Mouse (Mus musculus): ENCODE data around the gene Ptprg.

The Ptprg gene

GRCm38 (mm10) chr14:11758185-11758584 is 204.9 kb downstream of the Ptprg start:
- WGBS, result 90% methylated on average over 6 of the region's 6 CpGs

- 87% methylated on average over 1 of the region's 1 CpGs for WGBS
Observed at GRCm38 (mm10) chr14:11759356-11759755, 206.0 kb downstream of the Ptprg start.

GRCm38 (mm10) chr14:11762995-11763394 is 209.7 kb downstream of the Ptprg start:
- WGBS, result 81% methylated on average over 7 of the region's 7 CpGs

GRCm38 (mm10) chr14:11772736-11773135 is 219.4 kb downstream of the Ptprg start:
- 66% methylated on average over 5 of the region's 5 CpGs for WGBS

GRCm38 (mm10) chr14:11774476-11775037 is 221.2 kb downstream of the Ptprg start:
- WGBS, result 62% methylated on average over 4 of the region's 4 CpGs

- 33% methylated on average over 11 of the region's 11 CpGs for WGBS
Observed at GRCm38 (mm10) chr14:11775204-11775603, 221.9 kb downstream of the Ptprg start.

- WGBS, result 74% methylated on average over 6 of the region's 6 CpGs
Observed at GRCm38 (mm10) chr14:11775951-11776495, 222.7 kb downstream of the Ptprg start.

GRCm38 (mm10) chr14:11776566-11776965 is 223.2 kb downstream of the Ptprg start:
- 92% methylated on average over 6 of the region's 6 CpGs for WGBS

GRCm38 (mm10) chr14:11791190-11791589 is 237.9 kb downstream of the Ptprg start:
- 70% methylated on average over 4 of the region's 4 CpGs for WGBS

- 47% methylated on average over 3 of the region's 3 CpGs for WGBS
Observed at GRCm38 (mm10) chr14:11793847-11794246, 240.5 kb downstream of the Ptprg start.

GRCm38 (mm10) chr14:11802355-11803035 is 249.2 kb downstream of the Ptprg start:
- 92% methylated on average over 4 of the region's 4 CpGs for WGBS

- 55% methylated on average over 5 of the region's 5 CpGs for WGBS
Observed at GRCm38 (mm10) chr14:11806674-11807073, 253.3 kb downstream of the Ptprg start.

GRCm38 (mm10) chr14:11807465-11807864 is 254.1 kb downstream of the Ptprg start:
- 87% methylated on average over 4 of the region's 4 CpGs for WGBS

GRCm38 (mm10) chr14:11811142-11811761 is 257.9 kb downstream of the Ptprg start:
- 36% methylated on average over 7 of the region's 7 CpGs for WGBS

- WGBS, result 94% methylated on average over 7 of the region's 7 CpGs
Observed at GRCm38 (mm10) chr14:11812291-11812690, 259.0 kb downstream of the Ptprg start.

GRCm38 (mm10) chr14:11814811-11815210 is 261.5 kb downstream of the Ptprg start:
- WGBS, result 81% methylated on average over 4 of the region's 4 CpGs

- WGBS, result 81% methylated on average over 6 of the region's 6 CpGs
Observed at GRCm38 (mm10) chr14:11817236-11817635, 263.9 kb downstream of the Ptprg start.

- 94% methylated on average over 3 of the region's 3 CpGs for WGBS
Observed at GRCm38 (mm10) chr14:11818054-11818453, 264.7 kb downstream of the Ptprg start.

- WGBS, result 90% methylated on average over 8 of the region's 8 CpGs
Observed at GRCm38 (mm10) chr14:11818721-11819120, 265.4 kb downstream of the Ptprg start.

- 73% methylated on average over 2 of the region's 2 CpGs for WGBS
Observed at GRCm38 (mm10) chr14:11819326-11819725, 266.0 kb downstream of the Ptprg start.

- WGBS, result 59% methylated on average over 7 of the region's 7 CpGs
Observed at GRCm38 (mm10) chr14:11822830-11823700, 269.7 kb downstream of the Ptprg start.

- 66% methylated on average over 6 of the region's 6 CpGs for WGBS
Observed at GRCm38 (mm10) chr14:11823701-11824095, 270.4 kb downstream of the Ptprg start.

All from cerebral cortex, adult 2 months (tissue).